Mouse (Mus musculus): ENCODE data around the gene Gm10100. TPM values are rescaled to one million over a fixed set of nuclear protein-coding genes. Genes with fewer than 3 reads are reported as not detected.
"Not testable (repeated sequence)": the region's sequence is repeated elsewhere in the genome, so short reads cannot be mapped to it uniquely, and the experiment has no call there.

Gene Gm10100
- total RNA-seq, 2 experiments from 2014 or later: not detected

DNA sequence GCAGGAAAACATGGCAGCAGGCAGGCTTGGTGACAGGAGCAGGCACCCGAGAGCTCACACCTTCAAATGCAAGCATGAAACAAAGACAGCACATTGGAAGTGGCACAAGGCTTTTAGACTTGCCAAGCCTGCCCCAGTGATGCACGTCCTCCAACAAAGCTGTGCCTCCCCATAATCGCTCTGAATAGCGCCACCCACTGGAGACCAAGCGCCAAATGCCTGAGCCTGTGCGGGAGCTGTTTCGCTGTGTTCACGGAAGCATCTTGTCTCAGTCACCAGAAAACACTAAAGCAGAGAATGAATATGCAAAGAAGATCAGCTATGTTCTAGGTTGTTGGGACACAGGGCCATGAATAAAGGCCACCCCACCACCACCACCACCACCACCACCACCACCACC lies 1.4 kb upstream of the Gm10100 start:
- no peak for DNase-seq (ENCODE audit: low spot score in 2 of 2)
- Histone ChIP-seq H3K27ac (no peak overlapping the region), H3K4me3 (no peak overlapping the region)
- TF ChIP-seq CTCF (conservative IDR thresholded peaks at IDR 0.05): peak; percentile 47

DNA sequence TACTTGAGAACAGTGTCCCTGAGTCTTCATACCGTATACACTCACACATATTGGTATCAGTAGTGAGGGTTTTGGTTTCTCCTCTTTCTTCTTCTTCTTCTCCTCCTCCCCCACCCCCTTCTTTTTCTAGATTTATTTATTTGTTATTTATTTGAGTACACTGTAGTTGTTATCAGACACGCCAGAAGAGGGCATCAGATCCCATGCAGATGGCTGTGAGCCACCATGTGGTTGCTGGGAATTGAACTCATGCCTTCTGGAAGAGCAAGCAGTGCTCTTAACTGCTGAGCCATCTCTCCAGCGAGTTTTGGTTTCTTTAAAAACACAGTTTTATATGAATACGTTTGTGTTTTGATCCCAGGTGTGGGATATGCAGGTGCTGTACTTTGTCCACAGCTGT lies 2.0 kb downstream of the Gm10100 start:
- peak; percentile 61 for TF ChIP-seq CTCF (conservative IDR thresholded peaks at IDR 0.05)
- H3K4me3 ChIP-seq: no peak overlapping the region
- no peak overlapping the region for H3K27ac ChIP-seq
- no peak for DNase-seq (ENCODE audit: low spot score in 2 of 2)

GRCm38 (mm10) chr10:77729241-77729640 lies 3.0 kb downstream of the Gm10100 start:
- no peak for DNase-seq (ENCODE audit: low spot score in 2 of 2)
- Histone ChIP-seq H3K4me3 (no peak overlapping the region), H3K27ac (no peak overlapping the region)
- TF ChIP-seq CTCF (conservative IDR thresholded peaks at IDR 0.05): peak; percentile 60

GRCm38 (mm10) chr10:77735928-77736327 lies 9.6 kb downstream of the Gm10100 start:
- TF ChIP-seq CTCF (conservative IDR thresholded peaks at IDR 0.05): no peak
- DNase-seq (ENCODE audit: low spot score in 2 of 2): no peak
- Histone ChIP-seq H3K4me3 (no peak overlapping the region), H3K27ac (no peak overlapping the region)

DNA sequence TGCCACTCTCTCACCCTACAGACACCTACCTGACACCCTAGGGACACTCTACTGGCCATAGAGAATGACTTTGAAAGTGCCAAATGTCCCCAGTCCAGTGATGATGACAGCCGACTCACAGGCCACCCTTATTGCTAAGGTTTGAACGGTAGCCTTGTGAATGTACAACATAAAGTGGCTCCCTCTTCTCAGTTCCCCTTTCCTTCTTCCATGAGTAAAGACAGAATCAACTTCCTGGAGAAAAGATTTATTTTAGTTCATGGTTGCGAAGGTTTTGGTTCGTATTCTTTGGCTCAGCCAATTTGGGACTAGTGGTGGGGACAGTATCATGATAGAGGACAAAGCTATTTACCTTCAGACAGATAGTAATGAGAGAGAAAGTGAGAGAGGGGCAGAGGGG lies 12.6 kb downstream of the Gm10100 start:
- no peak overlapping the region for H3K27ac ChIP-seq
- no peak for DNase-seq (ENCODE audit: low spot score in 2 of 2)
- no peak overlapping the region for H3K4me3 ChIP-seq
- no peak for TF ChIP-seq CTCF (conservative IDR thresholded peaks at IDR 0.05)

GRCm38 (mm10) chr10:77741924-77742688 lies 15.8 kb downstream of the Gm10100 start, which contains the start of gene Gm18596:
TSS of gene Gm18596 (minus strand) at chr10:77742638.
- not testable (repeated sequence) for H3K4me3 ChIP-seq; DNase-seq (ENCODE audit: low spot score in 2 of 2); H3K27ac ChIP-seq

- H3K27ac ChIP-seq; H3K4me3 ChIP-seq; DNase-seq (ENCODE audit: low spot score in 2 of 2): not testable (repeated sequence)
Observed at GRCm38 (mm10) chr10:77750686-77751085, 24.4 kb downstream of the Gm10100 start.

GRCm38 (mm10) chr10:77751254-77751653 lies 25.0 kb downstream of the Gm10100 start, which contains the start of gene Gm9736:
TSS of gene Gm9736 (minus strand) at chr10:77751354.
- H3K27ac ChIP-seq; H3K4me3 ChIP-seq; DNase-seq (ENCODE audit: low spot score in 2 of 2): not testable (repeated sequence)

DNA sequence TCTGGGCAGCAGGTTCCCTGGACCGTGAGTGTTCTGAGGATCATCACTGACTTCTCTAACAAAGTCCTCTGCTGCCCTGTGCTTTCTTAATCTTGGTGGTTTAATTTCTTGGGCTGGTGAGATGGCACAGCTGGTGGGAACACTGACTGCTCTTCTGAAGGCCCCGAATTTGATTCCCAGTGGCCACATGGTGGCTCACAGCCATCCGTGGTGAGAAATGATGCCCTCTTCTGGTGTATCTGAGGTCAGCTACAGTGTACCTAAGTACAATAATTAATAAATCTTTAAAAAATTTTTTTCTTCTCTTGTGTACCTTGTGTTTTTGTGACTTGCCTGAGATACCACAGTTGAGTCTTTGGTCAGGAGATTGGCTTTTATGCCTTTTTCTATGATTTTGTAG lies 26.0 kb downstream of the Gm10100 start:
- not testable (repeated sequence) for DNase-seq (ENCODE audit: low spot score in 2 of 2); H3K4me3 ChIP-seq; H3K27ac ChIP-seq
- TF ChIP-seq CTCF (conservative IDR thresholded peaks at IDR 0.05): peak; percentile 10; the same call in 1 of the 2 replicates

- peak; percentile 44 for TF ChIP-seq CTCF (conservative IDR thresholded peaks at IDR 0.05)
- Histone ChIP-seq H3K4me3 (no peak overlapping the region), H3K27ac (no peak overlapping the region)
- DNase-seq (ENCODE audit: low spot score in 2 of 2): no peak
Observed at GRCm38 (mm10) chr10:77753448-77753847, 27.2 kb downstream of the Gm10100 start.

DNA sequence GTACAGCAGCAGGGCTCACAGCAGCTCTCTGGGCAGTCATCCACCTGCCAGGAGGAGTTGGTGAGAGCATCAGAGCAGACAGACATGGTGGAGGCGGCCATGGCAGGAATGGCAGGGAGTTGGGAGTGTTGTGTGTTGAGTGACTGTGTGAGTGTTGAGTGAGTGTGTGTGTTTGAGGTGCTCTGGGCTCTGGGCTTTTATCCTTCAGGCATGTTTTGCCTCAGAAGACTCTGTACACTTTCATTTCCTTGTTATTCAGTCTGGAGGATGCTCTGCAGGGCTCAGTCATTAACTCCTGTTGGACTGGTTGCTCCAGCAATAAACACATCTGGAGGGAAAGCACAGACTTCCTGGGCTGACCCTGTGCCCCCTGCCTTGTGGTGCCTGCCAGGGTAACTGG lies 33.3 kb downstream of the Gm10100 start, which contains the start of gene Gm3233:
TSS of gene Gm3233 (minus strand) at position 101 of the 400 bp plus-strand sequence.
- H3K27ac ChIP-seq; H3K4me3 ChIP-seq; DNase-seq (ENCODE audit: low spot score in 2 of 2): not testable (repeated sequence)

- Histone ChIP-seq H3K27ac (no peak overlapping the region), H3K4me3 (no peak overlapping the region)
- TF ChIP-seq CTCF (conservative IDR thresholded peaks at IDR 0.05): no peak
- DNase-seq (ENCODE audit: low spot score in 2 of 2): no peak
Observed at GRCm38 (mm10) chr10:77769727-77770126, 43.4 kb downstream of the Gm10100 start.

GRCm38 (mm10) chr10:77771225-77771624 lies 44.9 kb downstream of the Gm10100 start, which contains the start of gene Gm3238:
TSS of gene Gm3238 (minus strand) at chr10:77771325.
- DNase-seq (ENCODE audit: low spot score in 2 of 2); H3K4me3 ChIP-seq; H3K27ac ChIP-seq: not testable (repeated sequence)

DNA sequence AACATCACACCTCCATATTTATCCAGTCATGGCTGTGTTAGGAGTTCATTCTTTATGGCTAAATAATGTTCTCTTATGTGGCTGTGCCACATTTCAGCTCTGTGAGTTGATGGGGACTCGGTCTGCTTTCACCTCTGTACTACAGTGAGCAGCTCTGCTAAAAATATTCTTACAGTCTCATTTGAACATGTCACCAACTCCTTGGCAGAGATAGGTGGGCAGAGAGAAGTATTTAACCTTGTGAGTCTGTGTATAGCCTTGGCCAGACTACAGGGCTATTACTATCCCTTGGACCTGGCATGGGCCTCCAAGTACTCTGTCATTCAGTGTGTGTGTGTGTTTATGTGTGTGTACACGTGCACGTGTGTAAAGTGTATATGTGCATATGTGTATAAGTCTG lies 45.9 kb downstream of the Gm10100 start:
- DNase-seq (ENCODE audit: low spot score in 2 of 2); H3K27ac ChIP-seq; H3K4me3 ChIP-seq: not testable (repeated sequence)

Other genes with a start within 250 kb of the Gm10100 start
- 10 to 100 TPM; 32.8 to 35.2 TPM for gene Fam207a, start 210.7 kb upstream of the Gm10100 start, total RNA-seq (2021)
- 1 to 10 TPM; 3.3 to 4.6 TPM for gene Itgb2, start 196.2 kb upstream of the Gm10100 start, total RNA-seq (2021)
- 10 to 100 TPM; 76.9 to 77.5 TPM for gene Pttg1ip, start 144.8 kb upstream of the Gm10100 start, total RNA-seq (2021)
- gene Sumo3, start 120.4 kb upstream of the Gm10100 start, total RNA-seq (2021): 100 to 1,000 TPM; 131 to 138 TPM
- gene Gm49325, start 120.3 kb upstream of the Gm10100 start, total RNA-seq (2021): 10 to 100 TPM; 18.3 to 27.0 TPM
- gene Ube2g2, start 104.2 kb upstream of the Gm10100 start, total RNA-seq (2021): 10 to 100 TPM; 81.6 to 95.4 TPM
- gene Tspear, start 39.9 kb upstream of the Gm10100 start, total RNA-seq (2021): not detected
- gene Gm19402, start 35.7 kb upstream of the Gm10100 start, total RNA-seq (2021): not detected
- gene Gm9508, start 29.3 kb upstream of the Gm10100 start, total RNA-seq (2021): not detected
- not detected for gene Gm10272, start 19.9 kb upstream of the Gm10100 start, total RNA-seq (2021)
- not detected for gene Gm10024, start 15.0 kb upstream of the Gm10100 start, total RNA-seq (2021)
- gene Gm10142, start 10.7 kb upstream of the Gm10100 start, total RNA-seq (2021): not detected
- gene Krtap12-1, start 5.9 kb upstream of the Gm10100 start, total RNA-seq (2021): not detected
- gene Gm18596, start 16.2 kb downstream of the Gm10100 start, total RNA-seq (2021): not detected
- gene Gm9736, start 24.9 kb downstream of the Gm10100 start, total RNA-seq (2021): not detected
- not detected for gene Gm3233, start 33.2 kb downstream of the Gm10100 start, total RNA-seq (2021)
- not detected for gene Gm3238, start 44.8 kb downstream of the Gm10100 start, total RNA-seq (2021)
- not detected for gene Gm7138, start 50.5 kb downstream of the Gm10100 start, total RNA-seq (2021)
- gene Gm3250, start 56.1 kb downstream of the Gm10100 start, total RNA-seq (2021): not detected
- gene Gm7137, start 61.7 kb downstream of the Gm10100 start, total RNA-seq (2021): not detected
- gene Gm9639, start 68.6 kb downstream of the Gm10100 start, total RNA-seq (2021): not detected
- not detected for gene Gm19668, start 72.6 kb downstream of the Gm10100 start, total RNA-seq (2021)
- gene Gm9507, start 85.4 kb downstream of the Gm10100 start, total RNA-seq (2021): not detected
- gene Gm2696, start 88.2 kb downstream of the Gm10100 start, total RNA-seq (2021): not detected
- not detected for gene Krtap10-4, start 100.6 kb downstream of the Gm10100 start, total RNA-seq (2021)
- not detected for gene Krtap10-10, start 109.5 kb downstream of the Gm10100 start, total RNA-seq (2021)
- gene Gm36176, start 120.3 kb downstream of the Gm10100 start, total RNA-seq (2021): not detected
- gene Gm10318, start 126.4 kb downstream of the Gm10100 start, total RNA-seq (2021): not detected
- gene Gm3285, start 135.5 kb downstream of the Gm10100 start, total RNA-seq (2021): not detected
- 1 to 10 TPM; 3.6 to 3.7 TPM for gene Lrrc3, start 176.1 kb downstream of the Gm10100 start, total RNA-seq (2021)
- 10 to 100 TPM; 37.4 to 41.5 TPM for gene Trpm2, start 244.1 kb downstream of the Gm10100 start, total RNA-seq (2021)